Mouse (Mus musculus): ENCODE measurements around the gene Lrrc31.
A peak's percentile ranks its signal among the peaks of the same experiment; 100 is the strongest.

Lrrc31 gene

DNA sequence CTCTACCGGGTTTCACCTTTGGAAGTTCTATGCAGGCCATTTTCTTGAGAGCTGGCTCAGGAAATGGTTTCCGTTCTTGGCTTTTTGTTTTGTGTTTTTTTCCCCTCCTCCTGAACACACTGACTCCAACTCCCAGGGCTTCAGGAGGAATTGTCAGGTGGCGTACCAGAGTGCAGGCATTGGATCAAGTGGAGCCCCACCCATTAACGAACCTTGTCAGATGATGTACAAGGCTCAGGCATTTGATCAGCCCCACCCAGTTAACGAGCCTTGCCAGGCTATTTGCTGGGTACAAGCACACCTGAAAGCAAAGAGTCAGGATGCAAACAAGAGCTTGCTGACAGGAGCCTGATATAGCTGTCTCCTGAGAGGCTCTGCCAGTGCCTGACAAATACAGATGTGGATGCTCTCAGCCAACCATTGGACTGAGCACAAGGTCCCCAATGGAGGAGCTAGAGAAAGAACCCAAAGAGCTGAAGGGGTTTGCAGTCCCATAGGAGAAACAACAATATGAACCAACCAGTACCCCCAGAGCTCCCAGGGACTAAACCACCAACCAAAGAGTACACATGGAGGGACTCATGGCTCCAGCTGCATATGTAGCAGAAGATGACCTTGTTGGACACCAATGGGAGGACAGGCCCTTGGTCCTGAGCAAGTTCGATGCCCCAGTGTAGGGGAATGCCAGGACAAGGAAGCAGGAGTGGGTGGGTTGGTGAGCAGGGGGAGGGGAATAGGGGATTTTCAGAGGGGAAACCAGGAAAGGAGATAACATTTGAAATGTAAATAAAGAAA lies at the start of gene Lrrc31:
Gene Lrrc31 (minus strand): TSS at position 133 of the 795 bp plus-strand sequence.
- peak; percentile 28 for DNase-seq (ENCODE audit: low spot score)

DNA sequence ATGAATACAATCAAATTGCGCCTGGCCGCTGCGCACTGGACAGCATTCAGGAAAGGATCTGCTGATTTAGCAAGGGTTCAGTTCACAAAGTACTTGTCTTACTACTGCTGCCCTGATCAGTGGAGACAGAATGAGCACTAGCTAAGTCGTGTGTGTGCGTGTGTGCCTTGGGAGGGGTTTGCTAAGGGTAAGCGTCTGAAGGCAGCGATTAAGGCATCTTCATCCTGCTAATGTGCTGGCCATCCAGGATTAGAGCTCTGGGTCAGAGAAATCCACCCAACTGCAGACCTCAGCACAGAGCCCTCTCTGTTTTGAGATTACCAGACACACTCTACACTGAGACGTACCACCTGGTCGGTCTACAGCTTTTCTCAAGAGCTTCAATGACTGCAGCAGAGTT lies 48.7 kb upstream of the Lrrc31 start:
- DNase-seq (ENCODE audit: low spot score): no peak

DNA sequence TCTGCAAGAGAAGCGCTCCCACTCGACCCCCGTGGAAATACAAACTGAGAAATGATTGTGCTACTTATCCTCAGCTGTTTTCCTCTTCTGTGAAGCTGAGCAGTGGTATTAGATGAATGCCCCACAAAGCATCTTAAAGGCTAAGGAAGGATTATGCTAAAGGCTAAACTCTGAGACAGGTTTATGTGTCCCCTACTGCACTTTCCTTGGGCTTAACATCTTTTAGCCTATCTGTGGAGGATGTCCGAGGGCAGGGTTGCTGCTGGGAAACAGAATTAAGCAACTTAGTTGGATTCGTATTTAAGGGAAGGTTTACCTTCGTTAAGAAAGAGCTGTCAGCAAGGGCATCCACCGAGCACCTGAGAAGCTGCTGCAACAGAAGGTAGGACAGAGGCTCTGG lies 46.4 kb upstream of the Lrrc31 start, which contains the start of gene Samd7:
Gene Samd7 (plus strand): TSS at position 288 of the 400 bp plus-strand sequence.
- no peak for DNase-seq (ENCODE audit: low spot score)

DNA sequence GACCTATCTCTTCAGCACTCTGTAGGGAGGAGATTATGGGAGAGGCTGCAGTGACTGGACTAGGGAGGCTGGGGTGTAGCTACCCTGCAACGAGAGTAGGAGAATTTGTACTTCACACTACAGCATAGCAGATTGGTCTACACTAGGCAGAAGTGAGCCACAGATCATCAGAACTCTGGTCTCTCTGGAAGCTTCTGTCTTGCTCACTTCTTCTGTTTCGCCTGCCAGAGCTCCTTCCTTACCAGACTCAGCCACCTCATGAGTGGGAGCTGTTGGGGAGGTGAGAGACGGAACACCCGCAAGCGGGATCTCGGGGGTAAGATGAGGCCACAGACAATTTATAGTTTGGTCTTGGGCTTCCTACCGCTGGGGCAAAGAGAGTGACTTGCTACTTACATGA lies 43.2 kb upstream of the Lrrc31 start:
- DNase-seq (ENCODE audit: low spot score): no peak

DNA sequence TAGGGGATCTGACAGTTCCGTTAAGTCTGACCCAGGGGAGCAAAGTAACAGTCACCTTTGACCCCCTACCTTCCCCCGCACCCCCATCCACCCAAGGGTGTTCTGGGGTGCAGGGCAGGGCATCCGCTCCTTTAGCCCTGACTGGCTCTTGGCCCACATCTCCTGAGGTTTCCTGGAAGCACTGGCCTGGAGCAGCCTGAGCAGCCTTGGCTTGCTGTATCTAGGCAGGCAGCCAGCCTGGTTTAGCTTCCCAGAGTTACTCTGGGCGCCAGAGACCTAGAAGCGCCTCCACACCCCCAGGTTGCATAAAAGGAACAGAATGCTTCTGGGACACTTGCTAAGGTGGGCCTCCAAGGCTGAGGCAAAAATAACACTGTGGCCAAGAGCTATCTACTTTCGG lies 41.7 kb upstream of the Lrrc31 start:
- no peak for DNase-seq (ENCODE audit: low spot score)

DNA sequence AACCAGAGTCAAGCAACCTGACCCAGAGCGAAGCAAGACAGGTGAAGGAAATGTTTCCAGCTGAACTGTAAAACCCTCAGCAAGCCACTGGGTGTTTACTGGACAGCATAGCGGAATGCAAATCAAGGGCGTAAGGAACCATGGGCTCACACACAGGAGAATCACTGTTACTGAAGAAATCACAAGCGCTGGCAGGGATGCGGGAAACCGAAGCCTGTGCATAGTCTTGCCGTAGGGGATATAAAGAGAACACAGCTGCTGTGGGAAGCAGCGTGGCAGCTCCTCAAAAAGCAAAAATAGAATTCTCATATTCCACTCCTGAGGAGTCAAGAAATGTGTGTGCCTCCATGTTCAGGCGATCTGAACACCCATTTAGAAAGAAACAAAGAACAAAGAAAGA lies 37.2 kb upstream of the Lrrc31 start:
- DNase-seq (ENCODE audit: low spot score): no peak

DNA sequence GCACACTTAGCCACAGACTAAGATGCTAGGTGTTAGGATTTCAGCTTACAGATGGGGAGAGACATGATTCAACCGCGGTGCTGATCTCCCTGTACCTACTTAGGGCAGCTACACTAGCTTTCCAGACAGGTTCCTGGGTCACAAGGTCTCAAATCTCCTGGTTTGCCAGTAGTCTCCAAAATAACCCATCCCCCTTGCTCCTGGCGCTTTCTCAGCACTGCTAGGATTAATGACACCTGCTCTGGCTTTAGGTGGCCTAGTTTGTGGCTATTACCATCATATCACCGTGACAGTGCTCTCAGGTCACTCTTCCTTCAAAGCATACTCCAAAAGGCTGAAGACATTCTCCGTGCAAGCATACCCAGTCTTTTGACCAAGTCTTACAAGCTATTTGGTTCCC lies 29.4 kb upstream of the Lrrc31 start:
- no peak for DNase-seq (ENCODE audit: low spot score)

DNA sequence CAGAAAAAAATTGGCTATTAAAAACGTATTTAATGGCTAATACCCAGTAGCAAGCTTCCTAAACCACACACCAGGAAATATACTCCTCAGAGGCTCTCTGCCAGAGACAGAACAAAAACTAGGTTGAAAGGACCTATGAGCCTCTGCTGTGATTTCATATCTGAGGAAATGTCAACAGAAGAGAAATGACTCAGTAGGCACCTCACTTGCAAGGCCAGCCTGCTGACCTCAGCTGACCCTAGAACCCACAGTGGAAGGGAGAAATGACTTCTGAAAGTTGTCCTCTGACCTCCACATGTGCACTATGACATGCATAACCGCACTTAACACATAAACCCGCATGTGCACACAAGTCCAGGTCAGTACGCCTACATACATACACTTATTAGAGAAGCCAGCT lies 27.6 kb upstream of the Lrrc31 start:
- DNase-seq (ENCODE audit: low spot score): no peak

DNA sequence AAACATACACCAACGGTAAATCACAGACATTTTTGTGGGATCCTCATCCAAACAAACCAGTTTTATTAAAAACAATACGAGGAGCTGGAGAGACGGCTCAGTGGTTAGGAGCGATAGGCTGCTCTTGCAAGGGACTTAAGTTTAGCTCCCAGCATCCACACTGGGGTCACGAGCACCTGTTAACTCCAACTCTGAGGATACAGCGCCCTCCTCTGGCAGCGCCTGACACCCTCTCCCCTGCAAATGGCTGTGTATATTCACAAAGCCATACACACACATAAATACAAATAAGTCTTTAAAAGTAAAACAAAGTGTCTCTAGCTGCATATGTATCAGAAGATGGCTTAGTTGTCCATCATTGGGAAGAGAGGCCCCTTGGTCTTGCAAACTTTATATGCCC lies 25.9 kb upstream of the Lrrc31 start:
- no peak for DNase-seq (ENCODE audit: low spot score)

DNA sequence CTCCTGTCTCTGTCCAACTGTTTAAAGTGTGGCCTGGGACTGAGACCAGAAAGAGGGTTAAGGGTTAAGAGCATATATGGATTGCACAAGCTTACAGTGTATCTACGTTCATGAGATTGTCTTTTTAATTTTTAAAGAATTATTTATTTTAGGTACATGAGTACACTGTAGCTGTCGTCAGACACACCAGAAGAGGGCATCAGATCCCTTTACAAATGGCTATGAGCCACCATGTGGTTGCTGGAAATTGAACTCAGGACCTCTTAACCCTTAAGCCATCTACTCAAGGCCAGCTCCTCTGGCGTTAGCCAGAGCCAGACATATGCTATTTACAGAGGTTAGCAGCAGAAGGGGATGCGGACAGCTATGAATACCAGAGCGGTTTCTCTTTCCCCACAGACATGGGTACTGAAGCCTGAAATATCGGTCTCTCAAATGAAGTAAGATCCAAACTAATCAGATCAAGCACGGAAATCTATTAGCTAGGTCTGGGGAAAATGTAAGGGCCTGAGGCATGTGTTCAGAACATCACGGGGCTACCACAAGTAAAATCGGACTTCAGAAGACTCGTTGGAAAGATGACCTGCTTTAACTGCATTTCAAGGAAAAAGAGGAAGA lies 25.3 kb upstream of the Lrrc31 start:
- DNase-seq (ENCODE audit: low spot score): no peak

DNA sequence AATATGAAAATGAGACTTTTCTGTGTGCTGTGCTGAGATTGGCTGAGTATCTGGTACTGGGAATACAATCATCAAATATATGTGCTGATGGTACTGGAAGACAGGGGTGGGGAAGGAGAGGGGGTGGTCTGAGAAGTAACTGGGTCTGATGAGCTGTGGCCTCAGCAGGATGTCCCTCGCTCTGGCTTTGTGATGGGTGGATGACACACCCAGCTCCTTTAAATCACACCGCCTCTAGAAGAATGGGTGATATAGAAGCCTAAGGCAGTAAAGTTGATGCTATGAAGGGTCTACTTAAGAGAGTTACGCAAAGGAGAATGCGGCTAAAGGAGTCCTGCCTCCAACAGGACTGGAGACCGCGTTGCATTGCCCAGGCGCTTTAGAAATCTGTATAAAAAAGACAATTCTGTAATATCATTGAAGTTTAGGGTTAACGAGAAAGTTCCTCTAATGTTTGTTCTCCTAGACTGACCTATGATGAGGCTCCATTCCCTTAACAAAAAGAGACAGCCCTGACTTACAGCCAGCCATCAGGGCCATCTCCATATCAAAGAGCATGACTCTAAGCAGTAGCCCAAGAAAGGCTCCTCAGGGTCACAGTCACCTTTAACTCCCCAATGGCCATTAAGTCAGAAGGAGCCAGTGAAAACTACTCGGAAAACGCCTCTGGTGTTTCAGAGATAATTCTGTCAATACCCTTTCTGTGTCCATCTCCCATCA lies 24.6 kb upstream of the Lrrc31 start:
- DNase-seq (ENCODE audit: low spot score): no peak

DNA sequence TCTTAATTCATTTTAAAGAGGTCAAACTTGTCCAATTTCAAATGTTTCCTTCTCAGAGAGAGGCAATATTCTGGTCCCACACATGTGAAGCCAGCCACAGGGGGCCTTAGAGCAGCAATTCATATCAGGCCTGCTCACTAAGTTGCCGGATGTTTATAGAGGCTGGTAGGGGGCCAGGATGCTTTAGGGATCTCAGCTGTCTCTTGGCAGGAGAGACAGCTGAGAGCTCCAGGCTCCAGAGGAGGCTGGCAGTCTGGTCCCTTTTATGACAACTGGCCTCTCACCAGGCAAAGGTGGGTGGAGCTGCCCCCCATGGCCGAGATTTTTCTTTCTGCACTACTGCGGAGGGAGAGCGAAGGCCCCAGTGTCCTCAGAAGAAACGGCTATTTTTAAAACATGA lies 23.5 kb upstream of the Lrrc31 start:
- no peak for DNase-seq (ENCODE audit: low spot score)

DNA sequence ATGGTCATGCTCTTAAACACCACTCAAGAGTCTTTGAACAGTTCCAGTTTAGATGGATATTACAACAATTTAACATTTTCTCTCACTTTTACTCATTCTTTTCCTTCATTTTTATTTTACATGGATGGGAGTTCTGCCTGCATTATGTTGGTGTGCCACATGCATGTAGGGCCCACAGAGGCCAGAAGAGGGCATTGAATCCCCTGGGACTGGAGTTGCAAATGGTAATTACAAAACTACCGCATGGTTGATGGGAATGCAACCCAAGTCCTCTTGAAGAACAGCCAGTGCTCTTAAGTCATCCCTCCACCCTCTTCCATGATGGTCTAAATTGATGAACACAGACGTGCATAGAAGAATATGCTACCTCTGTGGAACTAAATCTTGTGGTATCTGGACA lies 22.8 kb upstream of the Lrrc31 start:
- no peak for DNase-seq (ENCODE audit: low spot score)

DNA sequence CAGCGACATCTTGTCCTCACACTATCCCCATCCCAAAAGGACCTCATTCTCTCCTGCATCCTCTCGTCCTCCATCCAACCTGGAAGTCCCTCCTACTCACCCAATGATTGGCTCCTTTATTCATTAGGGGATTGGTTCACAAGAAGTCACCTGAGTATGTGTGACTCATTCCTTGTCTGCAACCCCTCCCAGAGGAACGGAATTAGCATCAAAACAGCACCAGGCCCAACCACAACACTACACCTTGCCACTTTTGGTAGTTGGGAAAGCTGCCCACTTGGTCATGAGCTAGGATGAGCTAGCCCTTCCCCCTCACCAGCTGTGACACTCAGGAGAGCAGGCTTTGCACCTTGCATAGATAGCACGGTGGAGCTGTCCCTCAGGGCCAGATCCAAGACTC lies 22.4 kb upstream of the Lrrc31 start:
- no peak for DNase-seq (ENCODE audit: low spot score)

DNA sequence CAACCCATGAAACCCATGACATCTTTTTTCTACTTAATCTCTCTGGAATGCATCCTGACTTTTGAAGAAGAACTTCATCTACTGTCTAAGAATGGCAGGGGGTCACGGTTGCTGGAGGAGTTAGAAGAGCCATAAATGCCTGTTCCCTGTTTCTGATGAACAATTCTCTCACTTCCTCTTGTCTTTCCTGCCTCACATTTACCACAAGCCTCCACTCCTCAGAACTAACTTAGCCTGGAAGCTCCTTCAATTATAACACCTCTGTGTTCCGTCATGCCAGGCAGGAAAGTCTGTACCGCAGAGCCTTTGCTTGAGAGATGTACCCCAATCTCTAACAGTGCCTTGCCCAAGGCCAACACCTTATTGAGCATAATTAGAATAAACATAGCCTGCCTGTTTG lies 19.0 kb upstream of the Lrrc31 start:
- no peak for DNase-seq (ENCODE audit: low spot score)

DNA sequence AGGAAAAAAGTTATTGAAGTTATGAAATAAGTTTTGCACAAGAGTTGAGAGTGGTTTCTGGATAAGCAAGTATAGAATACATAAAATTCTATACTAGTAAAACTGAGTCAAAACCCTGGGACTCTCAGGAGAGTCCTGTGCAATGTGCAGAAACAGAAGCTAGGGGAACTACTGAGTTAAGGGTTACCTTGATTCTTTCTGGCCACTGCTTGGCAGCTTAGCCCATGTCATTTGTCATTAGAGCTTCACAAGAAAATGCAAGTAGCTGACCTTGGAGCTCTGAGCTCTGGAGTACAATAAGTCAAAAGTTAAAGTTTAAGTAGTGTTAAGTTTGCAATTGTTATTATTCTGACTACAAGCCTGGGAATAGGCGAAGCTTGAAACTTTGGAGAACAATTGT lies 13.7 kb upstream of the Lrrc31 start:
- DNase-seq (ENCODE audit: low spot score): no peak

DNA sequence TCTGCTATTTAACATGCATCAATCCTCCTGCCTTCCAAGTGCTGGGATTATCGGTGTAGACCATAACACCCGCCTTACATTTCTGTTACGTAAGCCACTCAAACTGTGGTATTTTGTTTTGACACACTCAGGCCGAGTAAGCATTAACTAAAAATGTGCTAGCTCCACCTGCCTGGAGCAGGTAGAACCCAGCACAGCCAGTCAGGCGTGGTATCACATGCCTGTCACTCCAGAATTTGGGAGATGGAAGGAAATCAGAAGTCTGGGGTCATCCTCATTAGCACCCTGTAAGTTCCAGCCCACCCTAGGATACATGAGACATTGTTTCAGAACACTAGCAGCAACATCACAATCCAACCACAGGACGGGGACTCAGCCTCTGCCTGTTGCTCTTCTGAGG lies 10.5 kb upstream of the Lrrc31 start:
- DNase-seq (ENCODE audit: low spot score): no peak

DNA sequence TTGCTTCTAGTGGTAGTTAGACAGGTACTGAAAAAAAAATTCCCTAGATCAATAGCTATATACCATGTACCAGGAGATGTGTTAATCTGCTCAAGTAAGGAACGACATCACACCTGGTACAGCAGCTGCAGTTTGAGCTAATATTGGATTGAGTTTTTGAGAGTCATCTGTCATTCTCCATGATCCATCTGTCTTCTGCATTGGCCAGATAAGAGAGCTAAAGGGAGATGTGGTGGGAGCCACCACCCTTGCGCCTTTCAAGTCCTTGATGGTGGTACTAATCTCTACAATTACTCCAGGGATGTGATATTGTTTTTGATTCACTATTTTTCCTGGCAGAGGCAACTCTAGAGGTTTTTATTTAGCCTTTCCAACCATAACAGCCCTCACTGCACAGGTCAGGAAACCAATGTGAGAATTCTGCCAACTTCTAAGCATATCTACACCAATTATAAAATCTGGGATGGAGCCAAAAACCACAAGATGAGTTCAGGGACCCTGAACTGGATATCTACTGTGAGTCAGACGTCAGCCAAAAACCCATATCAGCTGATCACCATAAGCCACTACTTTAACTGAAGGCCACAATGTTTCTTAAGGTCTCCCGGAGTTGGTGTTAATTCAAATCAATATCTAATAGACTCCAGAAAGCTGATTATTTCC lies 7.1 kb upstream of the Lrrc31 start:
- no peak for DNase-seq (ENCODE audit: low spot score)

DNA sequence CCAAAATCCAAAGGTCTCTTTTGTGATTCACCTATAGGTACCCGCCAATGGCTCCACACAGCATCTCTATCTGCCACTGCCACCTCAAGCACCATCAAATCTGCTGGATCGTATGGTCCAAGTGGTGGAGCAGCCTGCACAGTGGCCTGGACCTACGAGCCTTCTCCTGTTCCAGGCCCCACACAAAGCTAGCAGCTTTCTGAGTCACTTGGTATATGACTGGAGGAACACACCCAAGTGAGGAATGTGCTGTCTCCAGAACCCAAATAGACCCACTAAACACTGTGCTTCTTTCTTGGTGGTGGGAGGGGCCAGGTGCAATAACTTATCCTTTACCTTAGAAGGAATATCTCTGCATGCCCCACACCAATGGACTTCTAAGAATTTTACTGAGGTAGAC lies 6.3 kb upstream of the Lrrc31 start:
- no peak for DNase-seq (ENCODE audit: low spot score)

DNA sequence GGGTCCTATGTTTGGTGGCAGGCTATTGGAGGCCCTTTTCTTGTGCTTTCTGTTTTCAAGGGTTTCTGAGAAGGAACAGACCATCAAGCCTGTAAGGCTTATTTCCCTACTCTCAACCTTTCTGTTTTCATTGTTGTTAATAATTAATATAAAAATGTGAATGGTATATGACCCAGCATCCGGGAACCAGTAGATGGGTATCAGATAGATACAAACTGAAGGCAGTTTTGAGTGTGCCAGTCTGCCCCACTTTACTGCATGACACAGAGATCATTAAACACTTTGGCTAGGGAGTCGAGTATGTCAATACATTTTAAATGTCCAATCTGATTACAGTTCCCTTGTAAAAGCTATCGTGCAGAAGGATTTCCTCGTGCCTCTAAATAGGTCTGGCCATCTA lies 1.8 kb downstream of the Lrrc31 start:
- DNase-seq (ENCODE audit: low spot score): no peak

DNA sequence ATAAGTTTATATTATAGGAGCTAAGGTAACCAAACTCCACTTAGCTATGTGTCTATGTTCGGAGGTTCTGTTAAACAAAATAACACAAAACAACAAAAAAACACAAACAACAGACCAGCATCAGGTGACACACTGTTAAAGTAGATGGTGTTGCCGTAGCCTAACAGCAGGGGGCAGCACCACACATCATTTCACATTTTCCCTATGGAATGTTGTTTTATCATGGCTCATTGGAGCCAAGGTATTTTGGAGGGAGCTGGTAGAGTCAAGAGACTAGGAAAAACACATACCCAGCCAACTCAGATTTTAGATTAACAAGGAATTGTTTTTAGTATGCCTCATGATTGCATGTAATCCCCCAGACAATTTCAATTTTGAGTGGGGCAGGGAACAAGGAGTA lies 3.3 kb downstream of the Lrrc31 start:
- peak; percentile 29 for DNase-seq (ENCODE audit: low spot score)

DNA sequence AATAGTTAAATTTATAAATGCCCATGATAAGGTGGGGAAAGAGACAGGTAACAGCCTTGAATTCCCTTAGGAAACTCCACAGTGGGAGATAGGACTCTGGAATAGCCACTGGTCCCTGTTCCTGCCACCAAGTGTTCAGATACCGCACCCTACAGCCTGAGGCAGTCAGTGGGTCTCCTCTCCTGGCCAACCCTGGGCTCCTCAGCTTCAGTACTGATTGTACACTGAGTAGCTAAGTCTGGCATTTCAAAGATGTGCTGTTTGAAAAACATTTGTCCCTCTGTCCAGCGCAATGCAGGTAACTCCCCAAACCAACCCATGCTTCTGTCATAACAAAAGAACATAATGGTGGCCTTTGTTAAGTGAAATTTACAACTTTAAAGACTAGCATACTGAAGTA lies 4.0 kb downstream of the Lrrc31 start:
- no peak for DNase-seq (ENCODE audit: low spot score)

DNA sequence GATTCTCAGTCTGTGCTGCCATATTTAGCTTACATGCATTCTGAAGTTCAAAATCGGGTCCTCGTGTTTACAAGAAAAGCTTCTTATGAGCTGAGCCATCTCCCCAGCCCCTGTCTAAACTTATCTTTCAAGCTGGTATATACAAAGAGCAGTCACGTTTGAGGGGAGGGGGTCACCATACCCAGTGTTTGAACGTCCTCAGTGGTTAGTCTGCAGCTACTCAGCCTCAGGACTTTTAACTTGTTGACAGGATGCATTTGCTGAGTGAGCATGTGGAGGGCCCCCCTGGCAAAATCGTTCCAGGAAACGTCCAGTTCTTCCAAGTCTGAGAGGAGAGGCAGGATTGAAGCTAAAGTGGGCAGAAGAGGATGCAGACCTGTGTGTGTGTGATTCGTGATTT lies 8.7 kb downstream of the Lrrc31 start:
- DNase-seq (ENCODE audit: low spot score): no peak
